Mouse (Mus musculus) left cerebral cortex, adult 9 months (tissue): ENCODE measurements around the gene Mlip.
"Not testable (repeated sequence)": the region's sequence is repeated elsewhere in the genome, so short reads cannot be mapped to it uniquely, and the experiment has no call there.

ENCODE experiments used
- DNase-seq, 2 experiments: peaks; one replicate each; pipeline ENCODE4 v3.0.0; 2022; ENCODE audit warnings: low spot score in 2 of 2

The Mlip gene

GRCm38 (mm10) chr9:77352432-77353175, at the start of gene Mlip:
Gene Mlip (minus strand): TSS chr9:77352969.
- no peak for DNase-seq

GRCm38 (mm10) chr9:77399801-77400200, 47.0 kb upstream of the Mlip start:
- DNase-seq = no peak

GRCm38 (mm10) chr9:77398856-77399631, 46.3 kb upstream of the Mlip start:
- no peak for DNase-seq

- DNase-seq = no peak
Measured at GRCm38 (mm10) chr9:77397027-77397426, 44.3 kb upstream of the Mlip start.

- no peak for DNase-seq
Measured at GRCm38 (mm10) chr9:77391248-77391647, 38.5 kb upstream of the Mlip start.

GRCm38 (mm10) chr9:77388956-77389355, 36.2 kb upstream of the Mlip start:
- DNase-seq = no peak

- DNase-seq = no peak
Measured at GRCm38 (mm10) chr9:77386751-77387150, 34.0 kb upstream of the Mlip start.

GRCm38 (mm10) chr9:77385611-77386010, 32.8 kb upstream of the Mlip start:
- DNase-seq = no peak

GRCm38 (mm10) chr9:77384651-77385050, 31.9 kb upstream of the Mlip start:
- no peak for DNase-seq

- no peak for DNase-seq
Measured at GRCm38 (mm10) chr9:77383951-77384350, 31.2 kb upstream of the Mlip start.

- DNase-seq = no peak
Measured at GRCm38 (mm10) chr9:77382514-77382913, 29.7 kb upstream of the Mlip start.

- DNase-seq = peak in 1 of 2 experiments; percentile 81
Measured at GRCm38 (mm10) chr9:77381565-77381964, 28.8 kb upstream of the Mlip start.

- DNase-seq = peak in 1 of 2 experiments; percentile 74
Measured at GRCm38 (mm10) chr9:77379625-77380024, 26.9 kb upstream of the Mlip start.

GRCm38 (mm10) chr9:77377696-77378095, 24.9 kb upstream of the Mlip start:
- no peak for DNase-seq

GRCm38 (mm10) chr9:77377082-77377481, 24.3 kb upstream of the Mlip start:
- DNase-seq = peak in 1 of 2 experiments; percentile 56

GRCm38 (mm10) chr9:77376561-77376960, 23.8 kb upstream of the Mlip start:
- no peak for DNase-seq

GRCm38 (mm10) chr9:77370706-77371105, 17.9 kb upstream of the Mlip start:
- DNase-seq = no peak

GRCm38 (mm10) chr9:77369262-77369661, 16.5 kb upstream of the Mlip start:
- DNase-seq = peak in 1 of 2 experiments; percentile 15

- not testable (repeated sequence) for DNase-seq
Measured at GRCm38 (mm10) chr9:77364681-77365080, 11.9 kb upstream of the Mlip start.

GRCm38 (mm10) chr9:77362906-77363305, 10.1 kb upstream of the Mlip start:
- no peak for DNase-seq

- DNase-seq = no peak
Measured at GRCm38 (mm10) chr9:77360654-77361053, 7.9 kb upstream of the Mlip start.

GRCm38 (mm10) chr9:77359278-77359973, 6.7 kb upstream of the Mlip start:
- DNase-seq = no peak
